Mouse (Mus musculus) embryonic stem cell, embryonic (primary cell): ENCODE results near the gene Rgs7bp.

Source experiments
- CTCF ChIA-PET, 4 experiments: fragments of 300-600 bp in 2 of 4; fragments of 350-600 bp in 2 of 4; sonication (Branson Sonifier 250); formaldehyde crosslinking; loops; one replicate each; lab custom pipeline; 2022; ENCODE audit warnings: inconsistent platforms in 2 of 4; lab: Charles Lee
- POLR2A ChIA-PET, 4 experiments: fragments of 300-600 bp in 2 of 4; fragments of 350-600 bp in 2 of 4; sonication (Branson Sonifier 250); formaldehyde crosslinking; loops; one replicate each; lab custom pipeline; 2022; ENCODE audit warnings: antibody characterized with exemption in 4 of 4, inconsistent platforms in 1 of 4; lab: Charles Lee

Gene Rgs7bp

DNA sequence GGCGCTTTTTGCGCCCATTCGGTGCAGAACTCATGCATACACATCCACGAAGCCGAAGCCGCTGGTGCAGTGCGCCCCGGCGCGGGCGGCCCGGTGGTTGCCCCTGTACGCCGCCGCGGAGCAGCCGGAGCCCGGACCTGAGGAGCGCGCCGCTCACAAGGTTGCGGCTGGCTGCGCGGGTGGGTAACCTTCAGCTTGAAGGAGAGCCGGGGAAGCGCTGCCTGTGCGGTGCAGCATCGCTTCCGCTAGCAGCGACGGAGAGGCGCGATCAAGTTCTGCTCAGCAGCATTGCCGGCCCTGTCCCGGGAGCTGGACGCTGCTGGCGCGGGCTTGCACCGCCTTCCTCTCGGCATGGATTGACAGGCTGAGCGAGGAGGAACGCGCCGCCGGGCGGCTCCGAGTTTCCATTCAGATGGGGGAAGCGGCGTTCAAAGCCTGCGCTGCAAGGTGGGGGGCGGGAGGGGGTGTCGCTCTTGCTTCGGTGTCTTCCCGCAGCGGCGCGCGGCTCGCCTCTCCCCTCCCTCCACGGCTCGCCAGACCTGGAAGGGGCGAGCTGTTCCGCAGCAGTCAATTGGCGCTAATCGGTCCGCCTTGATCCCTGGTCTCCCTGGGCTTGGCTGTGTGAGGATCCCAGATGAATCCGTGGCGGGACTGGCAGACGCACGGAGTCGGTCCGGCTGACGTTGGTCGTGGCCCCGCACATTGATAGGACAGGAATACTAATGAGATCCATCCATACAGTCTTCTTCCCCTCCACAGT, at the start of gene Rgs7bp:
Gene Rgs7bp, minus strand, starts transcription at position 750 of the 760 bp plus-strand sequence.
- POLR2A ChIA-PET, result interaction anchor here in 1 of 4 experiments (0.6 kb wide), 1 partner anchor 1930 kb away, joined by 4 read pairs; no protein-coding TSS in a partner anchor
- CTCF ChIA-PET, result no interaction called here

- CTCF ChIA-PET, result no interaction called here
These were observed 49.7 kb upstream of the Rgs7bp start for GRCm38 (mm10) chr13:105104385-105104784.

GRCm38 (mm10) chr13:105100705-105101104, 46.0 kb upstream of the Rgs7bp start:
- CTCF ChIA-PET, result interaction anchor here in 2 of 4 experiments (0.6 kb wide), 3 partner anchors 88 to 1107 kb away, joined by 3 to 4 read pairs (median 3); no protein-coding TSS in a partner anchor
- POLR2A ChIA-PET, result no interaction called here

More at GRCm38 (mm10) chr13:105104385-105104784, 49.7 kb upstream of the Rgs7bp start:
- POLR2A ChIA-PET, result no interaction called here

DNA sequence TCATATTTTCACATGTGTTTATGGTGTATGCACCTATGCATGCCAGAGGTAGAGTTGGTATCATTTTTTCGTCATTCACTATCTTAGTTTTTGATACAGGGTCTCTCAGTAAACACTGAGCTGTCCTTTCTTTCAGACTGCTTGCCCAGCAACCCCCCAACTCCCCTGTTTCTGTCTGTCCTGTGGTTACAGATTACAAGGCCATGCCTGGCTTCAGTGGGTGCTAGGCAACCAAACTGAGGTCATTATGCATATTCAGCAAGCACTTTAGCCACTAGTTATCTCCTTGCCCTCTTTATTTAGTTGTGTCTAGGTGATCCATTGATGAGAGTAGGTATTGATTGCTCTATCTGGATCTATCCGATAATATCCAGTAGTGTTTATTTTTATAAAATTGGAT, 41.6 kb upstream of the Rgs7bp start:
- ChIA-PET POLR2A (no interaction called here), CTCF (interaction anchor here in 1 of 4 experiments (0.6 kb wide), 1 partner anchor 762 kb away, joined by 3 read pairs; no protein-coding TSS in a partner anchor)

GRCm38 (mm10) chr13:105089276-105089675, 34.5 kb upstream of the Rgs7bp start:
- POLR2A ChIA-PET, result no interaction called here
- CTCF ChIA-PET, result interaction anchor here in 1 of 4 experiments (0.6 kb wide), 1 partner anchor 53 kb away, joined by 3 read pairs; no protein-coding TSS in a partner anchor

- ChIA-PET POLR2A (no interaction called here), CTCF (no interaction called here)
These were observed 27.1 kb upstream of the Rgs7bp start, which contains the start of gene 4933425L06Rik for GRCm38 (mm10) chr13:105081862-105082261. TSS of gene 4933425L06Rik (plus strand) at chr13:105082122.

DNA sequence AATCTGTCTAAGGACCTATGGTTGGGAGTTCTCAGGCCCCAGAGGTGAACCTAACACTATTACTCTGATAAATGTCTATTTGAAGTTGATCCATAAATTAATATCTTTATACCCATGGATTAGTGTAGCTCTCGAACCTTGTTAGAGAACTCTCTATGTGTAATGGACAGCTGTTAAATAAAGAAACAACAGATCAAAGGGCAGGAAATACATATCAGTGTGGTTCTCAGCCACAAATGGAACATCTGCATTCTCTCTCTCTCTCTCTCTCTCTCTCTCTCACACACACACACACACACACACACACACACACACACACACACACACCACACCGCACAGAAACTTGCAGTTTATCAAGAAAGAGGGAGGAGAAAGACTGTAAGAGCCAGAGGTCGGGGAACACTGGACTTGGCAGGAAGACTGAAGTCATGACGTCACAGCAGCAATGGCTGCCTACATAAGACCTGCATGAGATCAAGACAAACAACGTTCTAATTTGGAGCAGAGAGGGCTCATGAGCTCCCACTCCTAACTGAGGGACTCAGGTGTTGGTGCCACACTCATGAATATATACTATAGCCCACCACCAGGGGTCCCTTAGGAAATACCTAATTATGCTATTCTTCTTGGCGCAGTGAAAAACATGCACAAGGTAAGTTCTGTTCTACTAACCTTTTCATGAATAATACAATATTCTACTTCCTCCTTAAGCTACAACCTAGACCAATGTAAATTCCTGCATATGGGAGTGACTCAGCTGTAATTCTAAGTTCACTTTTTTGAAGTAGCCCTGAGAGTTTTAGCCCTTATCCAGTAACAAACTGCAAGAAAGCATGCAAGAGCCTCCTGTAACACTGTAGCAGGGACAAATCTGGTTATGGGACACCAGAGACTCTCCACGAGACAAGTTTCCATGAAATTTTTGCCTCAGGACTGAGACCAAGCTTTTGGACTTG, 12.4 kb upstream of the Rgs7bp start:
- ChIA-PET CTCF (interaction anchor here in 1 of 4 experiments (0.6 kb wide), 1 partner anchor 1091 kb away, joined by 6 read pairs; no protein-coding TSS in a partner anchor), POLR2A (interaction anchor here in 1 of 4 experiments (0.7 kb wide), 1 partner anchor 15 kb away, joined by 3 read pairs; no protein-coding TSS in a partner anchor)

DNA sequence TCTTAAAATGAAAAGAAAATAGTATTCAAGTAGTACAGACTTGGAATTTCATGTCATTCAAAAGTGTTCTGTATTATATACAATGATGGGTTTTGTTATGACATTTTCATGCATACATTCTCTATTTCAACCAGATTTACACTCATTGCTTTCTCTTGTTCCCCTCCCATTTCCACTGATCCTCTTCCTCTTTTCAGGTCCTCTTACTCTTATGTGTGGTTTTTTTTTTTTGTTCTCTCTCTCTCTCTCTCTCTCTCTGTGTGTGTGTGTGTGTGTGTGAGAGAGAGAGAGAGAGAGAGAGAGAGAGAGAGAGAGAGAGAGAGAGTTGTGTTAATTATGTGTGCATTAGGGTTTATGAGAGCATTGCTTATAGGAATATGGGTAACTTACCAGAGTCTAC, 11.4 kb upstream of the Rgs7bp start:
- ChIA-PET POLR2A (no interaction called here), CTCF (no interaction called here)

GRCm38 (mm10) chr13:105055374-105055773, 644 bp upstream of the Rgs7bp start:
- POLR2A ChIA-PET, result interaction anchor here in 1 of 4 experiments (0.6 kb wide), 1 partner anchor 350 kb away, joined by 3 read pairs; no protein-coding TSS in a partner anchor
- CTCF ChIA-PET, result no interaction called here

- ChIA-PET CTCF (no interaction called here), POLR2A (no interaction called here)
These were observed 195 bp upstream of the Rgs7bp start for GRCm38 (mm10) chr13:105054941-105055309.

DNA sequence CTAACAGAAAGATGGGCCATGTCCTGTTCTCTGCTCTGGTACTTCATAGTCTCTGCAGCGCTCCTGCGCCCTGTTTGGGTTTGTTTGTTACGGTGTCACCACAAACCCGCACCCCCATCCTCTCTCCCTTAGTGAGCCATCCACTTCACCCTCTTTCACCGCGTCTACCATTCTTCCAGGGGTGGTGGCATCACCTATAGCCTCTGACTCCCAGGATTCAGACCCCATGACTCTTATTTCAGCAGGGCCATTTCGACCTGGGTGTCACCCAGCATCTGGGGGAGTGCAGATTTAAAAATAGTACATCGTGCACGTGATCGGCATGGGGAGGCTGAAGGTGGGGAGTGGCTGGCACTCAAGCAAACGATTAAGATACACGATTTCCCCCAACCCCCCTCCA, 1.1 kb downstream of the Rgs7bp start:
- CTCF ChIA-PET, result no interaction called here
- POLR2A ChIA-PET, result no interaction called here

GRCm38 (mm10) chr13:105051432-105051831, 3.3 kb downstream of the Rgs7bp start:
- CTCF ChIA-PET, result interaction anchor here in 1 of 4 experiments (0.6 kb wide), 1 partner anchor 1073 kb away, joined by 4 read pairs; no protein-coding TSS in a partner anchor
- POLR2A ChIA-PET, result no interaction called here

DNA sequence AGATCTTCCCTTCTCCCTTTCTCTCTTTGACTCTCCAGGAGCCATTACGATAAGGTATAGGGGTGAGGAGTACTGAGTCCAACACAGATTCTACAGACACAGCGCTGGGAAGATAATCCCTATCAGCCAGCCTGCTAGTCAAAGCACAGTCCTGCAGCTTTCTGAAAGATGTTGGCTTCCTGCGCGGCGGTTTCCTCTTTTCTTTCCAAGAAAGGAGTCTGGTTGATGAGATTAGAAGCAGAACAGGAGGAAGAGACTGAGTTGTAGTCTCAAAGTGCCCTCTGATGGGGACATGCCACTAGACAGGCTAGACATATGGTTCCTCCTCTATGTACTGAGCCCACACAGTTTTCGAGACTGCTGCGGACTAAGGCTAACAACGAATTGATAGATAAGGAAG, 6.1 kb downstream of the Rgs7bp start:
- ChIA-PET POLR2A (no interaction called here), CTCF (no interaction called here)

- POLR2A ChIA-PET, result interaction anchor here in 1 of 4 experiments (1.3 kb wide), 1 partner anchor 15 kb away, joined by 3 read pairs; no protein-coding TSS in a partner anchor
- CTCF ChIA-PET, result interaction anchor here in 2 of 4 experiments (0.6 to 0.7 kb wide), 3 partner anchors 51 to 405 kb away, joined by 3 to 13 read pairs (median 5); no protein-coding TSS in a partner anchor
These were observed 7.4 kb downstream of the Rgs7bp start for GRCm38 (mm10) chr13:105047377-105047776.

DNA sequence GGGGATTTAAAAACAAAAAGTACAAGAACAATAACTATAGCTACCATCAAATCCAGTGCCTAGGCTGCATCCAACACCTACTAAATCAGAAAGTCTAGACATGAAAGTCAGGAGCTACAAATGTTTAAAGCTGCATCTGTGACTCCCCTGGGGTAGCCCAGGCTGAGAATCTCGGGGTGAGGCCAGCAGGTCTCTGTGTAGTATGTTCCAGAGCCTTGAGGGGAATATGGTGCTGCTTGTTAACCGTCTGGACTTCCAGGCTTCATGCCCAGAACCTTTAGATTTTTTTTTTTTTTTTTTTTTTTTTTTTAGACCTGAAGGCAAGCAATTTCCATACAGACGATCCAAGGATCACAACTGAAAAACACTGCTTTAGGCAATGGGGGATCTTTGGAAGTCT, 10.8 kb downstream of the Rgs7bp start:
- ChIA-PET CTCF (no interaction called here), POLR2A (interaction anchor here in 1 of 4 experiments (0.7 kb wide), 1 partner anchor 9 kb away, joined by 5 read pairs; no protein-coding TSS in a partner anchor)

GRCm38 (mm10) chr13:105038334-105038733, 16.4 kb downstream of the Rgs7bp start:
- POLR2A ChIA-PET, result no interaction called here
- CTCF ChIA-PET, result no interaction called here

DNA sequence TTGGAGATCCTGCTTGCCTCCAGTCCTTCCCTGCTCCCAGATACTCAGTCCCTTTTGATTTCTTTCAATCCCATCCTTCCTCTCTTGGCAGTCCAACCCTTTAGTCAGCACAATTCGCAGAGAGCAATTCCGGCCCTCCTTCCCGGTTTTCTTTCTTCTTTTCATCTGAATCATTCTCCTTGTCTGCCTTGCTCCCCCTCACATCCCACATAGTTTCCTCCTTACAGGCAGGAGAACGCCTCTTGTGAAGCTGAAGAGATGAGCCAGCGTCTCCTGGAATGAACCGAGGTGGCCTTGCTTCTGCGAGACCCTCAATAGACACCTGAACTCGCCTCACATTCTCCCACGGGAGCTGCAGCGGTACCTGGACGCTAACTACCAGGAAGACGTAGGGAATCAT, 16.9 kb downstream of the Rgs7bp start:
- ChIA-PET POLR2A (no interaction called here), CTCF (no interaction called here)

GRCm38 (mm10) chr13:105031882-105032281, 22.8 kb downstream of the Rgs7bp start:
- ChIA-PET CTCF (no interaction called here), POLR2A (interaction anchor here in 1 of 4 experiments (1.7 kb wide), 1 partner anchor 16 kb away, joined by 3 read pairs; no protein-coding TSS in a partner anchor)

DNA sequence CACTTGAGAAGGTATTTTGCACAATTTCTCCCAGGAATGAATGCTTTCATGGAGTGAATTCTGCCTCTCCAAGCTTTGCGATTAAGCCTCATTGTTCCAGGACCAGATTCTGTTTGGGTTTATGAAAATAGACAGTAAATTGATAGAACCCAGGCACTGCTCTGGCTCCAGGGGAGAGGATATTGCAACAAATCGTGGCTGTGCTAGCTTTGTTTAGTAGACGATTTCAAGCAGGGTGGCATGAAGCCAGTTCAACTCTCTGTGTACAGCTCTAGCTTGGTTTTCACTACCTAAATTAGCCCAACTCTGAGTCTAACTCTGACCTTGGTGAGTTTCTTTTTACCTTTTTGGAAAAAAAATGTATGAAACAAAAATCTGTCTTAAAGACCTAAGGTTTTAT, 26.5 kb downstream of the Rgs7bp start:
- ChIA-PET POLR2A (no interaction called here), CTCF (no interaction called here)
